Mouse (Mus musculus) G1E (cell line): Measurements from ENCODE around the gene Zc3h7a. TPM values are rescaled to one million over a fixed set of nuclear protein-coding genes. Genes with fewer than 3 reads are reported as not detected.
A peak's percentile ranks its signal among the peaks of the same experiment; 100 is the strongest.

Source experiments
- ATAC-seq: 2 replicates; pipeline ENCODE4 v1.8.0; 2016; ENCODE audit warnings: mild to moderate bottlenecking; ENCODE audit not compliant: insufficient number of reproducible peaks, poor library complexity, low FRiP score, severe bottlenecking; ENCODE audit errors: extremely low read depth
- DNase-seq: peaks from one replicate; pipeline ENCODE4 v3.0.0; 2012; ENCODE audit warnings: low spot score
- H3K27me3 ChIP-seq: 2 replicates; pipeline ENCODE4 v1.6.1; 2012; ENCODE audit warnings: mild to moderate bottlenecking, low read length, inconsistent platforms; ENCODE audit not compliant: insufficient read depth
- H3K36me3 ChIP-seq: replicated peaks from 2 replicates; pipeline ENCODE3; 2012; ENCODE audit warnings: mild to moderate bottlenecking, inconsistent platforms
- H3K4me1 ChIP-seq: 2 replicates; pipeline ENCODE4 v1.6.1; 2012; ENCODE audit warnings: low read depth, low read length, inconsistent platforms, mixed read lengths; ENCODE audit not compliant: insufficient read depth
- H3K4me3 ChIP-seq: 2 replicates; pipeline ENCODE4 v1.5.1; 2012; ENCODE audit warnings: low read depth, mild to moderate bottlenecking, inconsistent platforms, low read length, moderate library complexity, mixed read lengths
- H3K9me3 ChIP-seq: replicated peaks from 2 replicates; pipeline ENCODE4 v1.6.1; 2012; ENCODE audit warnings: inconsistent platforms
- CTCF ChIP-seq: IDR thresholded peaks from 2 replicates; pipeline ENCODE4 v1.5.1; 2012; ENCODE audit warnings: low read depth, low read length, inconsistent platforms, mixed read lengths
- GATA1 ChIP-seq: IDR thresholded peaks from 2 replicates; pipeline ENCODE4 v1.6.1; 2012; ENCODE audit warnings: borderline replicate concordance, low read length, inconsistent platforms, mixed read lengths
- GATA2 ChIP-seq: IDR thresholded peaks from 2 replicates; pipeline ENCODE4 v1.6.1; 2012; ENCODE audit warnings: low read depth, low read length, inconsistent platforms, borderline replicate concordance
- POLR2AphosphoS5 ChIP-seq: IDR thresholded peaks from 2 replicates; pipeline ENCODE4 v1.6.1; 2012; ENCODE audit warnings: low read depth, low read length, inconsistent platforms; ENCODE audit not compliant: insufficient replicate concordance
- TAL1 ChIP-seq: conservative IDR thresholded peaks from 2 replicates; pipeline ENCODE4 v1.6.1; 2012; ENCODE audit warnings: low read depth, low read length, inconsistent platforms, mixed read lengths
- polyA plus RNA-seq: library from polyadenylated mRNA; stranded (reverse); fragments of >175 nt; gene quantifications from 2 replicates; pipeline ENCODE4 v1.2.3, GENCODE M21; 2012
- total RNA-seq, 2 experiments: library from RNA; stranded (forward) in 1 of 2; stranded (reverse) in 1 of 2; fragments of 200-1000 nt in 1 of 2; fragments of >200 nt in 1 of 2; fragmentation: Nextera tagmentation in 1 of 2; gene quantifications; 2 replicates each; pipeline ENCODE4 v1.2.3; 2014 to 2017

Gene Zc3h7a
- total and polyA plus RNA-seq, 3 experiments: 12.0 to 270 (median 262) TPM

DNA sequence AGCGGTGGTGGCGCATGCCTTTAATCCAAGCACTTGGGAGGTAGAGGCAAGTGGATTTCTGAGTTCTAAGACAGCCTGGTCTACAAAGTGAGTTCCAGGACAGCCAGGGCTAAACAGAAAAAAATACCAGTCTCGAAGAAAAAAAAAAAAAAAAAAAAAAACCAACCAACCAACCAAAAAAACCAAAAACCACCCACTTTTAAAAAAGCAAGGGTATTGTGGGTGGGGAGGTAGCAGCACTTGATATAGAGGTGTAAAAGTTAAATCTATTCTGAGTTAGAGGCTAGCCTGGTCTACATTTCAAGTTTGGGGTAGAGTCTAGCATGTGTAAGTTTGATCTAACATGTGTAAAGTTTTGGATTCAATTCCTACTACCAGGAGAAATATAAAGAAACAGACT, 24.1 kb upstream of the Zc3h7a start:
- H3K4me3 ChIP-seq: no peak overlapping the region
- DNase-seq (no peak), ATAC-seq (no peak)
- no peaks in the 10 kb centered on the region for H3K9me3 ChIP-seq
- TF ChIP-seq POLR2AphosphoS5: no peak
- H3K4me1 ChIP-seq: peaks cover 56% of the 10 kb centered on the region
- H3K27me3 ChIP-seq: no peaks in the 10 kb centered on the region
- H3K36me3 ChIP-seq: peaks cover 69% of the 10 kb centered on the region

DNA sequence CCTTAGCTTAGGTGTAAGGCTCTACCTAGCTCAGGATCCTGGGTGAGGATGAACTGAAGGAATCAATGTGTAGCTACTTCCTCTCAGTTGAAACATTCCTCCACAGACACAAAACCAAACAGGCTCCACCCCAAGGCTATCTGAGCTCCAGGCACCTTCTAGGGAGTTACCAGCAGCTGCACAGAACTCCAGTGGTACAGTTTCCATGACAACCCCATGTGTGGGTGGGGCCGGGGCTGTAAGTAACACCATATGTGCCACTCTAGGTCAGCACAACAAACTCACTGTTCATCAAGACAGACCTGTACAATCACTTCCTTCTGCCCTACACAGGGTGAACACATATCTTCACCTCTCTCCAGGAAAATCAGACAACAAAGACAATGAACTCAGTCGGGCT, 22.3 kb upstream of the Zc3h7a start:
- Histone ChIP-seq H3K36me3 (peaks cover 82% of the 10 kb centered on the region), H3K4me3 (no peak overlapping the region), H3K27me3 (no peaks in the 10 kb centered on the region), H3K4me1 (peaks cover 42% of the 10 kb centered on the region), H3K9me3 (no peaks in the 10 kb centered on the region)
- no peak for TF ChIP-seq CTCF
- no peak for TF ChIP-seq TAL1
- no peak for TF ChIP-seq POLR2AphosphoS5
- no peak for TF ChIP-seq GATA2
- no peak for TF ChIP-seq GATA1
- ATAC-seq (0 out of 2 replicates have a peak, but pooled peaks have one; percentile 10), DNase-seq (peak; percentile 27)

DNA sequence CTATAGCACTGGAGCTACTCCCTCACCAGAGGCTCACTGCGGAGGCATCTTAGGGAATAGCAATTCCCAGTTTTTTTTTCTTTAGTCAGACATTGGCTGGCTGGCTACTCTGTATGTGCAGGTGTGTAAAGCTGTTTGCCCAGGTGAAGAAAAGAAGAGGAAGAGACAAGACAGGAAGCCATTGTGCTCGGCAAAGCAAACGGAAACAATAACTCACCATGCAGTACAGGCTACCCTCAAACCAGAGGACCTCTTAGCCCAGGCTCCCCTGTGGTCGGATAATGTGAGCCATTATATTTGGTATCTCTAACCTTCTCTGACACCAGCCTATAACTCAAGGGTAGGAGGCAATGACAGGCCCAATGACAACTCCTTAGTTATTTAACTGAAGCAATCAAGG, 20.9 kb upstream of the Zc3h7a start:
- Histone ChIP-seq H3K9me3 (no peaks in the 10 kb centered on the region), H3K4me1 (peaks cover 42% of the 10 kb centered on the region), H3K4me3 (no peak overlapping the region), H3K36me3 (peaks cover 96% of the 10 kb centered on the region), H3K27me3 (no peaks in the 10 kb centered on the region)
- DNase-seq (no peak), ATAC-seq (no peak)
- TF ChIP-seq POLR2AphosphoS5 (no peak), TAL1 (no peak), GATA2 (no peak), CTCF (no peak), GATA1 (no peak)

DNA sequence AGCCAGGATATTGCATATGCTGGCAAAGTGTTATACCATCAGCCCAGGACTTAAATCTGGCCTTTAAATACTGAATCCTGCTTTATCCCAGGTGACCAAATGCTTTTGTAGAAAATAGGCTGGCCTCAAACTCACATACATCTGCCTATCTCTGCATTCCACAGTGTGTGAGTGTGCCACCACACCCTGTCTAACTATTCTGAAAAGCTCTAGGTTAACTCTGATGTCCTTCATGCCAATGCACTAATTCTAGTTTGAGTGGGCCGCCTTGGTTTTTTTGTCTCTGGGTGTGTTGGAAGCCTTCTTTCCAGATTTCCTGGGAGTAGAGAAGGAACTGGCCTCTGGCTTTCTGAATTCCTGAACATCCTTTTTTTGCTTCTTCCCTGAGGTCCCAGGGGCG, 17.0 kb upstream of the Zc3h7a start:
- Histone ChIP-seq H3K27me3 (no peaks in the 10 kb centered on the region), H3K9me3 (no peaks in the 10 kb centered on the region), H3K4me3 (no peak overlapping the region), H3K36me3 (peaks cover 77% of the 10 kb centered on the region), H3K4me1 (peaks cover 11% of the 10 kb centered on the region)
- DNase-seq (no peak), ATAC-seq (no peak)
- TF ChIP-seq POLR2AphosphoS5: no peak
- no peak for TF ChIP-seq GATA2
- no peak for TF ChIP-seq GATA1
- no peak for TF ChIP-seq TAL1
- no peak for TF ChIP-seq CTCF

DNA sequence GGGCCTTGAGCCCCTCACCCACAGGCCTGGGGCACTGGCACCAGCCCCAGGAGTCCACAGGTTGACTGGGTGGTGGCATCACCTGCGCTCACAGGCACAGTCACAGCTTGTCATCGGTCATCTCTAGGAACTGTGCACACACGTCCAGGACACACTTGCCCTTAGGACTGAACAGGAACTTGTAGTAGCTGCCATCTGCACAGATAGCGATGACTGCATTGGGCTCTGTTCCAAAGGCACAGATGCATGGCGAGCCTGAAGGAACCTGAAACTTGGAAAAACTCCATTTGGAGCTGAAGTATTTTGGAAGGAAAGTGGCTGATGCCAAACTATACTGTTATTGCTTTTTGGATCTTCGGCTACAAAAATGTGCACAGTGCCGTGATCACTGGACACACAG, 14.0 kb upstream of the Zc3h7a start:
- Histone ChIP-seq H3K4me3 (no peak overlapping the region), H3K4me1 (no peaks in the 10 kb centered on the region; the same call in 1 of the 2 replicates), H3K27me3 (peaks cover 7% of the 10 kb centered on the region; the same call in 1 of the 2 replicates), H3K9me3 (no peaks in the 10 kb centered on the region), H3K36me3 (peaks cover 47% of the 10 kb centered on the region)
- TF ChIP-seq CTCF (no peak), POLR2AphosphoS5 (no peak), GATA2 (no peak), TAL1 (no peak), GATA1 (no peak)
- ATAC-seq: no peak
- DNase-seq: no peak

DNA sequence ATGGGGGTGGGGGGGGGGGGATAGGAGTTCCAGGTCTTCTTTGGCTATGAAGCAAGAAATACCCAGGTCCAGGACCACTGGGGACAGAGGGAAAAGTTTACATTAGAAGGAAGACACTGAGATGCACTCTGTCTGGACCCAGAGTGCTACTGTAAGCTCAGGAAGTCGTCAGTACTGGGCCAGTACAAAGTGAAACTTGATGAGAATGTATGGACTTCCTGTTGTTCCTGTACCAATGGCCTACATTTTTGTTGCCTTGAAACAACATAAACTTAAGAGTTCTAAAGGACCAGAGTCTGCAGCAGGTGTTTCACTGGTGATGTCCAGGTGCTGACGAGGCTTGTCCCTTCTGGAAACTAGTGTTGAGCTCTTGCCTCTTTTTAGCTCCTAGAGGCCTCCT, 1.2 kb upstream of the Zc3h7a start:
- DNase-seq (no peak), ATAC-seq (no peak)
- peaks cover 35% of the 10 kb centered on the region for H3K4me1 ChIP-seq
- no peak overlapping the region for H3K4me3 ChIP-seq
- peaks cover 16% of the 10 kb centered on the region for H3K36me3 ChIP-seq
- TF ChIP-seq GATA1 (no peak), POLR2AphosphoS5 (no peak)
- peaks cover 6% of the 10 kb centered on the region for H3K9me3 ChIP-seq
- H3K27me3 ChIP-seq: peaks cover 3% of the 10 kb centered on the region; the same call in 1 of the 2 replicates

DNA sequence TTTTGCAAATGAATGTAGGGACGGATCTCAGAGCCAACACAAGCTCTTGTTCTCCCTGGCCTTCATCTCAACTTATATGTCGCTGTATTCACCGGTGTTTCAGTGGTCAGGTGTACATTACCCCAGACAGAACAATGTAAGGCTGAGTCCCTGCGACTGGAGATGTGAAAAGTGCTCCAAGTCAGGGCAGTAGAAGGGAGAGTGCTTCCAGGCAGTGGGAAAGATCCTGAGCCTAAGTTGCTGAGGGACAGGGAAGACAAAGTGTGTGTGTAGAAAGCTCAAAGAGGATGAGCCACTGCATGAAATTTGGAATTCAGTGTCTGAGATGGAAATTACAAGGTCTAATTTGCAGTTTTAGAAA, 671 bp upstream of the Zc3h7a start:
- H3K4me1 ChIP-seq: peaks cover 39% of the 10 kb centered on the region
- H3K27me3 ChIP-seq: peaks cover 3% of the 10 kb centered on the region; the same call in 1 of the 2 replicates
- DNase-seq (no peak), ATAC-seq (no peak)
- no peak for TF ChIP-seq TAL1
- TF ChIP-seq CTCF: no peak
- TF ChIP-seq POLR2AphosphoS5: no peak
- TF ChIP-seq GATA2: no peak
- no peak for TF ChIP-seq GATA1
- peaks cover 21% of the 10 kb centered on the region for H3K36me3 ChIP-seq
- H3K4me3 ChIP-seq: peak overlapping the region; percentile 97
- peaks cover 6% of the 10 kb centered on the region for H3K9me3 ChIP-seq
